Mouse (Mus musculus) mouse embryonic stem cell (cell line): ENCODE results near the gene Iqcn.

Experiments
- in situ Hi-C, 2 experiments: fragments of 300-500 bp; cut with MboI; formaldehyde crosslinking; loops; 1 replicate in 1 of 2; 3 replicates in 1 of 2; pipeline ENCODE4 v1.14.3; 2019 to 2020; ENCODE audit warnings: low sequenced_read_pairs in 2 of 2, low pct_unique_long_range_greater_than_20kb in 1 of 2, mixed read lengths in 1 of 2; ENCODE audit not compliant: unreplicated experiment in 1 of 2

The Iqcn gene

DNA sequence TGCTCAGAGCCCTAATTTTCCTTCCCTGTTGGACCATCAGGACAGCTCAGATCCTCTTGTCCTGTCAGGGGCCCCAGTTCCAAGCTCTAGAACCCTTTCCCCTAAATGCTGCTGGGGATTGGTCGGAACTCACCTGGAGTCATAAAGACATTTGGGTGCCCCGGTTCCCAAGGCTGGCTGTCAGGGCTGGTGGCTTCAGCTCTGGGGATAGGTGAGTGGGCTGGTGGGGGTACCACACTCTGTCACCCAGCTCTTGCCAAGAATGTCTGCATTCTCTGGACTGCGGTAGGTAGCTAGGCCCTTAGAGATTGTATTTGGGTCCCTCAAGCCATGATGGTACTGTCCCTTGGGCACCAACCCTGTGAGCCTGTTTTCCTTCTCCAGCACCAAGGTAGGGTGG lies at the start of gene Iqcn:
Gene Iqcn (plus strand): TSS at position 171 of the 400 bp plus-strand sequence.
- in situ Hi-C loops, result no loop called here

DNA sequence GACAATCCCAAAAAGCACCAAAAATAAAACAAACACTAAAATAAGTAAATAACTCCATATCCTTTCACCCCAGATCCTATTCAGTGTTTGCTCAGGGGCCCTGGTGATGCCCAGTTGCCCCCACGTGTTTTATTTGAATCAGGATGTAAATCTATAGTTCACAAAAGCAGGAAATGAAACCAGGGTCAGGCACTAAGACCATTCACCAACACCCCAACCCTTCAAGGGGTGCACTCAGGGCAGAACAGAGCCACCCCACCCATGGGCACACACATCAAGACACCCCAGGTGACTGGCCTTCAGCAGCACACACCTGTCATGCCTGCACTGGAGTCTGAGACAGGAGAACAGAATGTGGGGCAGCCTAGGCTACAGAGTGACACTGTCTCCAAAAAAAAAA lies 49.1 kb upstream of the Iqcn start:
- in situ Hi-C loops, result no loop called here

DNA sequence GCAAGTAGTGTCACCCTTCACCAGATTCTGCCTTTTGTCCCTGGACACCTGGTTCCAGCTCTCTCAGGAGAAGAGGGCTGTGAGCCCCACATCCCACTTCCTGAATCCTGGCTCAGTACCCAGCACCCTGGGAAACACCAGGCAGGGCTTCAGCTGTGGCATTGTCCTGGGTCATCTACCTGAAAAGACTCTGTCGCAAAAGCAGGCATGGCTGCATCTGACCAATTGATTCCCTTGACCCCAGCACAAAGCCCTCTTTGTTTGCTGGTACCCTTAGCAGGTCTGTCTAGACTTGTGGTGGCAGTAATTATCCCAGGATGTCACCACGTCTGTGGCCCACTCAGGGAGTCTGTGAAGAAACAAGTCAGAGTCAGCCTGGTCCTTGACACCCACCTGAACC lies 47.8 kb upstream of the Iqcn start:
- in situ Hi-C loops, result no loop called here

DNA sequence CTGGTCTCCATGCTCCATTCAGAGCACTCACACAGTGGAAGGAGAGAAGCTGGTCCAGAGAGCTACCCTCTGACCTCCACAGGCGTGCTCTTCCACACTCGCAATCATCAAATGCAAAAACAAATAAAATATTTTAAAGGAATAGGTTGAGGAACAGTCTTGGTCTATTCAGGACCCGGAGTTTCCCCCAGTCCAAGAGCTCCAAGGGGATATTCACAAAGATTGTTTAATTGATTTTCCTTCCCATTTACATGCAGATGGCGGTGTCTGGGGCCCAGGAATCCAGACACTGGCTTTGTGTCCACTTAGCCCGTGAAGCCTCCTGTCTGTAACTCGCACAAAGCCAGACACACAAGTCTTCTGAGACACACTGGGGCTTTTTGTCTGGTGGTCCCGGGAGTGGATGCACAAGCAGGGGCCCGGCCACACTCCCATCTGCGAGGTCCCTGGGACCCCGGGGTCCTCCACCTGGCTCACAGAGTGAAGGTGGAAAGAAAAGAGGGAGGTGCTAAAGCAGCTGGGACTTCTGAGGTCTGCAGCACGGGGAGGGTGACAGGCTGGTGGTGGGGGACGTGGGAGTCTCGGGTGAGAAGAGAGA lies 47.0 kb upstream of the Iqcn start:
- in situ Hi-C loops, result no loop called here

DNA sequence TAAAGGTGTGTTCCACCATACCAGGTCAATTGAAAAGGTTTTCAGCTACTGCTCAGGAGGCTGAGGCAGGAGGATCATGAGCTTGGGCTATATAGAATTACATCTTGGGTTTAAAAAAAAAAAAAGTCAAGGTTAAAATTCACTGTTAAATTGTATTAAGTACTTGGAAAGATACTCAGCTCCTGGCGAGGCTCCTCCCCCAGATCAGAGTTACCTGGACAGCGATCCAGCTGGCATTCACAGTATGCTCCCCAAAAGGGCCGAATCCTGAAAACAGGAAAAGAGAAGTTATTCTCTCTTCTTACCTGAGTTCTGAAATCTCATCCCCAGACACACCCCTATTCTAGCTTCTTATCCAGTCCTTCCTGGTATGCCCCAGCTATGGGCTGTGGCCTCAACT lies 46.0 kb upstream of the Iqcn start:
- in situ Hi-C loops, result no loop called here

DNA sequence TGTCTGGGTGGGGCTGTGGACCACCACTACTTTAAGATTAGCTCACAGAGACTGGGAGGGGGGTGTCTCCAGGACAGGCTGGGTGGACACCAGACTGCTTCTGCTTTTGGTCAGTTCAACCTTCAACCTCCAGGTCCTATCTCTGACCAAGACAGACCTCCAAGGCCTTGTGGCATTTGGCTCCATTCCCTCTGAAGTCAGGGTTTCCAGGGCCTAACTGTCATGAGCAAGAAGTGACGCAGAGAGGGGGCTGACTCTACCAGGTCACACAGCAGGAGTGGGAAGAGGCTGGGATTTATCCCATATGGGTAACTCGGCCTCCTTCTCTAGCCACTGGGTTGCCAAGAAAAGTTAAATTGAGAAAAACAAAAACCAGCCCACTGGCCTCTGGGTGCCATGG lies 45.5 kb upstream of the Iqcn start:
- in situ Hi-C loops, result no loop called here

DNA sequence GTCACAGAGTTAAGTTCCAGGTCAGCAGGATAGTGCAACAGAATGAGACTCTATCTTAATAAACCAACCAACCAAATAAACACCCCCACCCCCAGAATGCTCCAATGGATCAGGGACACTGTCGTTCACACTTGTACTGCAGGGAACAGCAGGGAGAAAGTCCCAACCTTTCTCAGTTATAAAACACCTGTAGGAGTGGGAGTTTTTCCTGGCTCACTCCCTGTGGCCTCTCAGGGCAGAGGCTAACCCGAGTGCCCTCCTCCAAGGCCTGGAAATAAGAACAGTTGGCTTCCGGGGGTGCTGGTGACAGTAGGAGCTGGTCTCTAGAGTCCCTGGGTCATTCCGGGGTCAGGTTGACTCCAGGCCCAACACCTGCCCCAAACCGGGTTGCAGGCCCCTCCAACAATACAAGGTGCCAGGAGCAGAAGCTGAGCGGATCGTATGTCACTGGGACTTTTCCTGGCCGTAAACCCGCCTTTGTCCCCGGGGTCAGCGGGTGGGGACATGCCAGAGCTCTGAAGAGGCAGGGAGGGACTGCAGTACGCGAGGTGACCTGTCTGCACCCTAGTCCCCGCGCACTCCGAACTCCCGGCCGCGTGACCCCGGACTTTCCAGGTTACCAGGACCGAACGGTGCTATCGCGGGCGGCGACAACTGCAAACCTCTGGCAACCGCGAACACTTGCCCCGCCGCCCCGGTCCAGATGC lies 44.2 kb upstream of the Iqcn start:
- in situ Hi-C loops, result no loop called here

DNA sequence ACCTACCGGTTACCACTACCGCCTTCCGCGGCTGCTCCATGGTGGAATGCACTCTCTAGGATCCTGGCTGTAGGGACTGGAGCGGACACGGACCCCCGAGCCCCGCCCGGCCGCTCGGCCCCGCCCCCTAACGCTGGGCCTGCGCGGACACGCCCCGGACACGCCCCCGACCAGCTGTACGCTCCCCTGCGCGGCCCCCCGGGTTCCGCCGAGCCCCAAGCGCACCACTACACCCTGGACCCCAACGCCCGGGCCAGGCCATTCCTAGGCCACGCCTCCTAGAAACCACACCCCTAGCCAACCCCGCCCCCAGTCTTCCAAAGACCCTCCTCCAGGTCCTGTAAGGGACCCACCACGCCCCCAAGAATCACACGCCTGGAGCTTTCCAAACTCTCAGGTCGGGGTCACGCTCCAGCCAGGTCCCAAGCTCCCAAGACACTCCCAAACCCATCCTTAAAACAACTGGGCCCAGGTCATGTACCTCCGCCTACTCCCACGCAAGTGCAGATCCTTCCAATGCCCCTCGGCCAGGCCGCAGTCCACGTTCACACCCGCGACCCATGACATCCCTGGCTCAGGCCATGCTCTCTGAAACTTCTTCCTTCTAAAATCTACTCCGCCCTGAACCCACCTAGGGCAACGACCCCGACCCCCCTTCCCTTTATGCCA lies 43.5 kb upstream of the Iqcn start:
- in situ Hi-C loops, result no loop called here

DNA sequence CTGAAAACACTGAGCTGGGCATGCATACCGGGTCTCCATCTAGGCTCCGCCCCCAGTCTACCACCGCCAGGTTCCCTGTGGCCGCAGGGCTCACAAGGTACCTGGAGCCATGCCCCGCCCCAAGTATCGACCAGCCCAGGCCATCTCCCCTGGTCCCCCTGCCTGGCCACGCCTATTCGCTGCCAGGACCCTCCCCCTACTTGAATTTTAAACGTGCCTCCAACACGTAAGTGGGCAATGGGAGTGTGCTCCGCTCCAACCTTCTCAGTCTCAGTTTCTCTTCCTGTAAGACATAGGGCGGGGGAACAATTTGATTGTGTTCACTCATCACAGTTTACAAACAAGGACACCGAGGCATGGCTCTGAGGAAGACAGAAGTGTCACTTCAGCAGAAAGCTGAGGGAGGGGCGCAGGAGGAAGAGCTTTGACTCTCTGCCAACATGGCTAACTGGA lies 43.0 kb upstream of the Iqcn start, which contains the start of gene Pgpep1:
Gene Pgpep1 (minus strand): TSS at position 116 of the 453 bp plus-strand sequence.
- in situ Hi-C loops, result no loop called here

DNA sequence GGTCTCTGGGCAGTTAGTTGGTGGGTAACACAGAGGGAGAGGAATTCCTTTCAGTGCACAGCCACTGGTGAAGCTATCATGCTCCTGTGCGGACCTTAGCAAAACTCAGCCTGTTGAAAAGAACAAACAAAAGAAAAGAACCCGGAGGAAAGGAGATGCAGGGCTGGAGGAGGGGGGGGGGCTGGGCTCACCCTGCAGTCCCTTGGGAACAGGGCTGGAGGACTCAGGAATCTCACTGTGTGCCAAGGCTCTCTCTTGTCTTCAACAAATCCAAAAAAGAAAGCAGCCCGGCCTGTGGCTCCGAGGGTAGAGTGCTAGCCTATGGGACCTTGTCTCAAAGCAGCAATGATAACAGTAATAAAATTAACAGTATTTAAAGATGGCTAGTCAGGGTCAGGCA lies 39.6 kb upstream of the Iqcn start:
- in situ Hi-C loops, result no loop called here

DNA sequence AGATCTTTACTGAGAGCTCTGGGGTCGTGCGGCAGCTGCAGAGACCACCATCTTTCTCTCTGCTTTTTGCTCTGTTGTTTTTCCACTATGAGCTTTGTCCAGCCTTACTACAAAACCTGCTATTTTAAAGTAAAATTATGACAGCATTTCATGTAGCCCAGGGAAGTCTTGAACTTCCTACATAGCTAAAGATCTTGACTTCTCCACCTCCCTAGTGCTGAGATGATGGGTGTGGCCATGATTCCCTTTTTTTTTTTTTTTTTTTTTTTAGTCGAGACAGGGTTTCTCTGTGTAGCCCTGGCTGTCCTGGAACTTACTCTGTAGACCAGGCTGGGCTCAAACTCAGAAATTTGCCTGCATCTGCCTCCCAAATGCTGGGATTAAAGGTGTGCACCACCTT lies 38.6 kb upstream of the Iqcn start:
- in situ Hi-C loops, result no loop called here

DNA sequence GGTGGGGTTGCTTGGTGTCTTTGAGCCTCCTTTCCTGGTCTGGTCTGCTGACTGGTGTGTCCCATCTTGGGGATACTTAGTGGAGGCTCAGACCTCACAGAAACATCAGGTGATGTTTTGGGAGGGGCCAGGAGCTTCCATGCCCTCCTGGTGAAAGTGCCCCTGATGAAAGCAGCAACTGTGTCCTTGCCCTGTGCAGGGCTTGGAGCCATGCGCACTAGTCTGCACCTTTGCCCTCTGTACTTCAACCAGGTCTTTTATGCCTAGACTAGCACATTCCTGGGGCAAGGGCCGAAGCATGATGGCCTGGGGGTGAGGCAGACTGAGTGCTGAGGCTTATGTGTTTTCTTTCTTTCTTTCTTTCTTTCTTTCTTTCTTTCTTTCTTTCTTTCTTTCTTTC lies 37.7 kb upstream of the Iqcn start:
- in situ Hi-C loops, result no loop called here

DNA sequence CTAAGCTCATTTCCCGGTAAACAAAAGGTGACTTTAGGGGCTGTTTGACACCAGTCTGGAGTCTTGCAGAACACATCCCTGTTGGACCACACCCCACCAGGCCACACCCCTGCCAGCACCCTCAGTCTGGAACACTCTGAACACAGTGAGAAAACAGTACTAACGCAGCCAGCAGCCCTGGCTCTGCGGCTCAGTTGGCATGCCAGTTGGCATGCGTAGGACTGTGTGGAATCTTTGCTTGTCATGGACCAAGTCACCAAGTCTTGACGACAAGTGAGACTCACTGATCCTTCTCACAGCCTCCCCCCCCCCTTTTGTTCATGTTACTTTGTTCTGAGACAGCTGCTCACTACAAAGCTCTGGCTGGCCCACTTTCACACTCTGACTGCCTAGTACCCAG lies 36.2 kb upstream of the Iqcn start:
- in situ Hi-C loops, result no loop called here

DNA sequence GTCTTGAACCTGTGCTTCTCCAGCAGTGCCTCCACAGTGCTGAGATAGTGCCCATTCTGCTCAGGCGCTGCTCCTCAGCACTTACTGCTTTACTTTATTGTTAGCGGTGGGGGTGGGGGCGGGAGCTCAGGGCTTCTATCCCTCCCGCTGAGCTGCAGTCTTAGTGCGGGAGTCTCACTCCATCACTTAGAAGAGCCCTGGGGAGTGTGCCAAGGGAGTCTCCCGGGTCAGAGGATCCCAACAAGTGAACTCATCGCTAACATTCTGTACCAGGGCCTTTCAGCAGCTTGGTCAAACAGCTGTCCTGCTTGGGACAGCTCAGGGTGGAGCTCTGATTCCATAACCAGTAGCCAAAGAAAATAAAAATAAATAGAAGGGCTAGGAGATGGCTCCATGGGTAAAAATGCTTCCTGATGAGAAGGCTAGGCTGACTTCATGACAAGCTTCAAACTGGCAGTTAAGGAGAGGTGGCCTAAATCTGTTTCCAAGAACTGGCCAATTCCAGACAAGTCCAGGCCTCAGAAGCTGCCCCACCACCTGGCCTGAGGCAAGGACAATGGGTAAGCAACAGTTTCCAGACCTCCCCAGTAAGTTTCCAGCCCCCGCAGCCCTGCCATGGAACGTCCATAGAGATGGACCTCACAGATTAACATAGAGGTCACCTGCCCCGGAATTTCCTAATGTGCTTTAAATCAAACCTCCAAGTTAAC lies 31.5 kb upstream of the Iqcn start:
- in situ Hi-C loops, result no loop called here

DNA sequence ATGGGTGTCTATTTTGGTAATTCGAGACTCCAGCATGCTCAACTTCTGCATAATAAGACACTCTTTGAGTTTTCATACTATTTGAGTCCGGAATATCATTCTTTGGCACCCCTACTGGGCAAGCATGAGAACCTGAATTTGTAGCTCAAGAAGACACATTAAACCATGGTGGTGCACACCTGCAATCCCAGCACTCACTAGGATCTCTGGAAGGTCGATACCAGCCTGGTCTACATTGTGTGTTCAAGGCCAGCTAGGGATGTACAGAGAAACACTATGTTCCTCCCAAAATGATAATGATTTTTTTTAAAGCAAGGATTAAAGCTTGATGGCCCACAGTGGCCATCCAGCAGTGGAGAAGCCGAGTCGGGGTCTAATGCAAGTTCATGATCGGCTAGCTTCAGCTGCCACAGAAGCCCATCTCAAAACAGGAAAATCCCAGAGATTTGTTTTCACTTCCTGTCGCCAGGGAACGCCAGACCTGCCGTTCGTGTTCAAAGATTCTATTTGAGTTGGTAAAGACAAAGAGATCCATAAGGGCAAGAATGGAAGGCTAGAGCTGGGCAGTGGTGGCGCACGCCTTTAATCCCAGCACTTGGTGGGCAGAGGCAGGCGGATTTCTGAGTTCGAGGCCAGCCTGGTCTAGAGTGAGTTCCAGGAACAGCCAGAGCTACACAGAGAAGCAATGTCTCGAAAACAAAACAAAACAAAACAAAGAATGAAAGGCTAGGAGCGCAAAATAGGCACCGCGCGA lies 30.8 kb upstream of the Iqcn start:
- in situ Hi-C loops, result no loop called here

DNA sequence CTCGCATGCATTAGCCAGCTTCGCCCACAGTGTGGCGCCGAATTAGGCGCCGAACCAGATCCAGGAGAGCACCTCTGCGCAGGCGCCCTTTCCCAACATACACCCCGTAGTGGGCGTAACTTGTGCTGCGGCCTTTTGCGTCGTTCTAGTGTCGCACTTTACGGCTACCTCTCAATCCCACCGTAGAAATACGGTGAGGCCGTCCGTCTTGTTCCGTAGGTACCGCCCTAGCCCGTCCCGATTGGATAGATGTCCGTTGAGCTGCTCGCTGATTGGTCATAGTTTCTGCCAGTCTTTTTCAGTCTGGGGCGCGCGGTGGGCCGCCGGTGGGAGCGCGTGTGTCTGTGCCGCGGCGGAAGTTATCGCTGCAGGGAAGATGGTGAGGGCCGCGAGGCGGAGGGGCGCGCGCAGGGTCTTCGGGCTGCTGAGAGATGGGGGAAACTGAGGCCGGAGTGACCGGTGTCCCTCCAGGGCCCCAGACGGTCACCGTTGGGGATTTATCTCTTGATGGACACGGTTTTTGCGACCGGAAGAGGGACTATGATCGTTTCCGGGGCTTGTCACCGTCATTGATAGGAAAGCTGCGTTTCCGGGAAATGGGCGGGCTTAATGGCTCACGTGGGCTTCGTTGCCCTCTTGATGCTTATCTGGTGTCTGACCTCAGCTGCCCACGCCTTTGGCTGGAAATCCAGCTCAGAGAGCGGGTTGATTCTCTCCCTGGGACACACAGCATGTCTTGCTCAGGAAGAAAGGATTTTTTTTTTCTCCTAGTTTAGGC lies 30.0 kb upstream of the Iqcn start, which contains the start of gene Lsm4:
Gene Lsm4 (plus strand): TSS at position 170 of the 778 bp plus-strand sequence.
- in situ Hi-C loops, result no loop called here

DNA sequence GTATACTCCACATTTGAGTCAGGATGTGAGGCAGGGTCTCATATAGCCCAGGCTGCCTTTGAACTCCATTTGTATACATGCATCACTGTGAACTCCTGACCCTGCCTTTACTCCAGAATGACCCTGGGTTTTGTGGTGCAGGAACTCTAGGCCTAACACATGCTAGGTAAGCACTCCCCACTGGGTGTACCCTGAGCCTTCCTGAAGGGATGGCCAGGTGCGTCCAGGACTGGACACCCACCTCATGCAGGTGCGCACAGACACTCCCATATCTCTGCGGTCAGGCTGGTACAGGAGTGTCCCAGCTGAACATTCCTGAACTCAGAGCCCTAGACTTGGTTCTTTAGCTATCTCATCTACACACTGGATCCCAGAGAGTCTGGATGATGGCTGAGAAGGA lies 29.1 kb upstream of the Iqcn start:
- in situ Hi-C loops, result no loop called here

DNA sequence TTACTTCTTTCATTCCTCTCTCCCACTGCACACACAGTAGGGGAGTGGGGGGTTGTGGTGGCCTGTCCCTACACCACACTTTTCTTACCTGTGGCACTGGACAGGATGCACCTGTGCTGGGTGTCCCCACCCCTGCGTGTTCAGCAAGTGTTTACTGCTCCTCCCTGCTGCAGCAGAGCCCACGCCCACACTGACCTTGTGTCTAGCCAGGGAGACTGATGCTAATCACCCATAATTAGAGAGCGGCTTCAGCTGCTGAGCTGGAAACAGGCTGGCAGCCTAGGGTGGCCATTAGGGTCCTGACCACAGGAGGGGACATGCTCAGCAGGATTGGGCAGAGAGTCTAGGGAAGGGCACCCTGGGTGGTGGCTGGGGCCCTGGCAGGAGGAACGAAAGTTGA lies 28.5 kb upstream of the Iqcn start:
- in situ Hi-C loops, result no loop called here
